9 mouse cellular contexts compared by ENCODE assay signal in genomic region chr15:82921559-82921958, GRCm38 (mm10).
DNase-seq lines count a peak whose midpoint lies in the region; ATAC-seq and TF ChIP-seq lines count a peak whose summit lies in the region.
"Had no signal": no experiment of that assay in that cellular context is flagged by ENCODE, and none has a peak within 500 bp of the region (broad histone marks: within the 10 kb centered on the region; RNA-seq: fewer than 3 reads in every experiment).

No protein-coding gene starts in this region.

- peak overlapping the region; percentile 61 for H3K4me2 ChIP-seq in heart, embryonic 14.5 days (ENCODE audit: low read length)
- peak overlapping the region; percentile 40; the same call in 1 of the 2 replicates for H3K4me2 ChIP-seq in lung, embryonic 15.5 days
- H3K4me2 ChIP-seq in forebrain, postnatal 0 days (ENCODE audit: low read depth) = peak overlapping the region; percentile 22; the same call in 1 of the 2 replicates
- peak overlapping the region; percentile 40; the same call in 1 of the 2 replicates for H3K4me2 ChIP-seq in midbrain, embryonic 16.5 days (ENCODE audit: low read length)

- WGBS in heart, embryonic 14.5 days = 29% methylated on average over 1 of the region's 1 CpGs
- 9% methylated on average over 1 of the region's 1 CpGs for WGBS in lung, embryonic 15.5 days
- 14% methylated on average over 1 of the region's 1 CpGs for WGBS in forebrain, postnatal 0 days
- WGBS in midbrain, embryonic 16.5 days = 33% methylated on average over 1 of the region's 1 CpGs

- peaks cover 18% of the 10 kb centered on the region for H3K27me3 ChIP-seq in heart, embryonic 14.5 days (ENCODE audit: control insufficient read depth, insufficient read depth, low read length)
- no peaks in the 10 kb centered on the region for H3K27me3 ChIP-seq in lung, embryonic 15.5 days
- no peaks in the 10 kb centered on the region for H3K27me3 ChIP-seq in forebrain, postnatal 0 days (ENCODE audit: insufficient read depth, low read length)
- H3K27me3 ChIP-seq in midbrain, embryonic 16.5 days (ENCODE audit: control insufficient read depth, insufficient read depth, low read depth, low read length) = no peaks in the 10 kb centered on the region

- no peak overlapping the region for H3K9ac ChIP-seq in heart, embryonic 14.5 days (ENCODE audit: low read length)
- H3K9ac ChIP-seq in lung, embryonic 15.5 days = no peak overlapping the region
- no peak overlapping the region for H3K9ac ChIP-seq in forebrain, postnatal 0 days
- 0 out of 2 replicates have a peak overlapping the region, but pooled peaks have one; percentile 36 for H3K9ac ChIP-seq in midbrain, embryonic 16.5 days (ENCODE audit: low read depth, low read length)
- H3K9ac ChIP-seq: liver, embryonic 15.5 days had no signal

- peaks cover 45 to 60% of the 10 kb centered on the region in 2 experiments for H3K4me1 ChIP-seq in heart, embryonic 14.5 days (ENCODE audit: control insufficient read depth in 2 of 2, insufficient read depth in 2 of 2, low read length in 2 of 2)
- H3K4me1 ChIP-seq in lung, embryonic 15.5 days = peaks cover 74% of the 10 kb centered on the region
- H3K4me1 ChIP-seq in forebrain, postnatal 0 days (ENCODE audit: insufficient read depth) = peaks cover 52% of the 10 kb centered on the region
- peaks cover 85% of the 10 kb centered on the region for H3K4me1 ChIP-seq in midbrain, embryonic 16.5 days (ENCODE audit: control insufficient read depth, insufficient read depth, low read length)

- DNase-seq in heart, postnatal 14 days = no peak
- no peak for DNase-seq in lung, postnatal 25 days (ENCODE audit: low spot score)
- no peak for DNase-seq in forebrain, postnatal 0 days
- no peak for DNase-seq in left cerebral cortex, postnatal 10 days (ENCODE audit: extremely low spot score in 1 of 2, low spot score in 2 of 2)
- no peak for DNase-seq in testis, postnatal 14 days (ENCODE audit: low spot score)

- intact Hi-C loops in heart, postnatal 14 days (cut with DNase I) = loop anchor here (5.0 kb wide), 2 partner anchors 109 to 111 kb away; partner anchors contain the start of gene Nfam1
- intact Hi-C loops in left cerebral cortex, postnatal 10 days (cut with DNase I) = loop anchor here (5.0 kb wide), 1 partner anchor 66 kb away; the partner anchor contains the start of gene Tcf20

- 0 out of 4 replicates have a peak overlapping the region, but pooled peaks of 1 of the 2 experiments have one; percentile 48 for H3K27ac ChIP-seq in heart, embryonic 14.5 days (replicated peaks in 1 of 2; ENCODE audit: control insufficient read depth in 1 of 2, insufficient read depth in 1 of 2, low read depth in 2 of 2, low read length in 2 of 2)
- H3K27ac ChIP-seq in lung, embryonic 15.5 days = 0 out of 2 replicates have a peak overlapping the region, but pooled peaks have one; percentile 69
- H3K27ac ChIP-seq in forebrain, postnatal 0 days (ENCODE audit: low read depth, low read length) = peak overlapping the region; percentile 72
- H3K27ac ChIP-seq in midbrain, embryonic 16.5 days (ENCODE audit: low read length) = peak overlapping the region; percentile 78
- H3K27ac ChIP-seq: liver, embryonic 15.5 days had no signal

- no peaks in the 10 kb centered on the region for H3K36me3 ChIP-seq in heart, embryonic 14.5 days (ENCODE audit: control insufficient read depth, insufficient read depth, low read length)
- no peaks in the 10 kb centered on the region for H3K36me3 ChIP-seq in lung, embryonic 15.5 days
- no peaks in the 10 kb centered on the region for H3K36me3 ChIP-seq in forebrain, postnatal 0 days (ENCODE audit: insufficient read depth)
- no peaks in the 10 kb centered on the region for H3K36me3 ChIP-seq in midbrain, embryonic 16.5 days (ENCODE audit: control insufficient read depth, insufficient read depth, low read length)
- H3K36me3 ChIP-seq: liver, embryonic 15.5 days had no signal

- H3K4me3 ChIP-seq in heart, embryonic 14.5 days (ENCODE audit: control insufficient read depth in 1 of 2, insufficient read depth in 1 of 2, low read depth in 1 of 2, low read length in 2 of 2) = no peak overlapping the region
- no peak overlapping the region for H3K4me3 ChIP-seq in lung, embryonic 15.5 days
- H3K4me3 ChIP-seq in forebrain, postnatal 0 days (ENCODE audit: low read depth, low read length) = no peak overlapping the region
- no peak overlapping the region for H3K4me3 ChIP-seq in midbrain, embryonic 16.5 days (ENCODE audit: low read depth, low read length)
- H3K4me3 ChIP-seq: liver, embryonic 15.5 days had no signal

- TF ChIP-seq CTCF in forebrain, postnatal 0 days (IDR thresholded peaks at IDR 0.05; ENCODE audit: low read depth) = no peak

- 0 out of 2 replicates have a peak, but pooled peaks have one; percentile 0 for ATAC-seq in heart, embryonic 14.5 days (ENCODE audit: insufficient number of reproducible peaks, insufficient read depth, low FRiP score, low read depth)
- ATAC-seq in lung, embryonic 15.5 days (ENCODE audit: borderline replicate concordance, extremely low read depth, low FRiP score, low TSS enrichment) = no peak
- no peak for ATAC-seq in forebrain, postnatal 0 days
- ATAC-seq in midbrain, embryonic 16.5 days = no peak

- no peaks in the 10 kb centered on the region for H3K9me3 ChIP-seq in heart, embryonic 14.5 days (ENCODE audit: control insufficient read depth, low read length)
- H3K9me3 ChIP-seq in lung, embryonic 15.5 days = no peaks in the 10 kb centered on the region
- H3K9me3 ChIP-seq in forebrain, postnatal 0 days (ENCODE audit: low read length) = no peaks in the 10 kb centered on the region
- no peaks in the 10 kb centered on the region for H3K9me3 ChIP-seq in midbrain, embryonic 16.5 days (replicated peaks; ENCODE audit: control insufficient read depth, low read length, poor library complexity, severe bottlenecking)
- H3K9me3 ChIP-seq: liver, embryonic 15.5 days had no signal
